Mouse (Mus musculus) retina, postnatal 1 day (tissue): ENCODE measurements around the gene Wbp1.

Experiments
- DNase-seq: peaks from one replicate; pipeline ENCODE4 v3.0.0-alpha.2; 2012

Wbp1 gene

DNA sequence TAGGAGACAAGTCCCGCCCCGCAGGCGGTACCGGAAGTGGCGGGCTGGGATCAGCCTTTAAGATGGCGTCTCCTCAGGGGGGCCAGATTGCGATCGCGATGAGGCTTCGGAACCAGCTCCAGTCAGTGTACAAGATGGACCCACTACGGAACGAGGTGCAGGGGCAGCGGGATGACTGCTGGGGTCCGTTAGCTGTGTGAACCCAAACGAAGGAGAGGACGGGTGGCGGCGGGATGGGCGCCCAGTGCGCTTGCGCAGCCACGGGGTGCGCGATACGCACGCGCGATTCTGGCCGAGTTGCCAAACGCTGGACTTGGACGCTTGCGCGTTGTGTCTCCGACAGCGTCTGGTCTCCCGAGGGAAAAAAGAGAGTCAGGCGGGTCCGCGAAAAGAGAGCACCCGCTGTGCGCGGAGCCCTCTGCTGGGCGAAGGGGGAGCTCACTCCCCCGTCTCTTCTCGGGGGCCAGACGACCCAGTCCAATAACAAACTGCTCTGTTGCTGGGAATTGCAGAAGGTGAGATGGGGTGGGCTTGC lies 43.0 kb downstream of the Wbp1 start:
- DNase-seq, result peak; percentile 98

DNA sequence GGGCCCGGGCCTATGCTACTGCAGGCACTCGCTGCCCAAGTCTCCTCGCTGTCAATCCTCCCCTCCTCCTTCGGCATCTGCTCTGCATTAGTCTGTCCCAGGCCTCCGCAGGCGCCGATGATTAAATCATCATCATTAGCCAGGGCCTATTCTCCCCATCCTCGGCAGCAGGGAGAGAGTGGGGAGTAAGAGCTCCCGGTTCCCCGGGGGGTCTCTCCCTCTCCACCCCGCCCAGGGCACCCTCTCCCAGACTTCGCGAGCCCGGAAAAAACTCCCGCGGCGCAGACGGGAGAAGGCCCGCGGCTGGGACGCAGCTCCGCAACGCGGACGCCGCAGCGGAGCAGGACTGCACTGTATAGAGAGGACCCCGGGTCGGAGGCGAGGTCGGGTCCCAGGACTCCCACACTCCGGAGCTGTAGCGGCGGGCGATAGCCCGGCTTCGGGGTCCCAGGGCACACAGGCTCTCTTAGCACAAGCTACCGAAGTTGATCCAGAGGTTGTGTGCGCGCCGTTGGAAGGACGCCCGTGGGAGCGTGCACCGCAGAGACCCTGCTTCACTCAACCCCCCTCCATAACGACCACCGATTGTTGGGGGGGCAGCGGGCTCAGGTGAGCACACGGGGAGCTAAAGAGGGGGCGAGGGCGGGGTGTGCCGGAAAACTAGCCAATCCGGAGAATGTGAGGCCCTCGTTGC lies 43.6 kb downstream of the Wbp1 start, which contains the start of gene Pcgf1:
TSS of gene Pcgf1 (plus strand) at position 240 of the 694 bp plus-strand sequence.
- DNase-seq, result peak; percentile 62

DNA sequence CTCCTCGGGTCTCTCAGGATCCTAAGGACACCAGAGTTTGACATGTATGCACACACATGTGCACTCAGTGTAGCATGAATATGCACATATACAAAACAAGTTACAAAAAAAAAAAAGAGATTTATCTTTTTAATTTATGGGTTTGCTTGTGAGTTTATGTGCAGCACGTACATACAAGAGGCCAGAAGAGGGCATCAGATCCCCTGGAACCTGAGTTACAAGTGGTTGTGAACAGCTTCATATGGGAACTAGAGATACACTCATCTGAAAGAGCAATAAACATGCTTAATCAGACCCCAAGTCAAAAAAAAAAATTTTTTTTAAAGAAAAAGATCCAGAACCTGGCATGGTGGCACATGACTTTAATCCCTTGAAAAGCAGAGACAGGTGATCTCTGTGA lies 46.4 kb downstream of the Wbp1 start:
- no peak for DNase-seq

- peak; percentile 45 for DNase-seq
Measured at GRCm38 (mm10) chr6:83071220-83071619, 50.1 kb downstream of the Wbp1 start.

DNA sequence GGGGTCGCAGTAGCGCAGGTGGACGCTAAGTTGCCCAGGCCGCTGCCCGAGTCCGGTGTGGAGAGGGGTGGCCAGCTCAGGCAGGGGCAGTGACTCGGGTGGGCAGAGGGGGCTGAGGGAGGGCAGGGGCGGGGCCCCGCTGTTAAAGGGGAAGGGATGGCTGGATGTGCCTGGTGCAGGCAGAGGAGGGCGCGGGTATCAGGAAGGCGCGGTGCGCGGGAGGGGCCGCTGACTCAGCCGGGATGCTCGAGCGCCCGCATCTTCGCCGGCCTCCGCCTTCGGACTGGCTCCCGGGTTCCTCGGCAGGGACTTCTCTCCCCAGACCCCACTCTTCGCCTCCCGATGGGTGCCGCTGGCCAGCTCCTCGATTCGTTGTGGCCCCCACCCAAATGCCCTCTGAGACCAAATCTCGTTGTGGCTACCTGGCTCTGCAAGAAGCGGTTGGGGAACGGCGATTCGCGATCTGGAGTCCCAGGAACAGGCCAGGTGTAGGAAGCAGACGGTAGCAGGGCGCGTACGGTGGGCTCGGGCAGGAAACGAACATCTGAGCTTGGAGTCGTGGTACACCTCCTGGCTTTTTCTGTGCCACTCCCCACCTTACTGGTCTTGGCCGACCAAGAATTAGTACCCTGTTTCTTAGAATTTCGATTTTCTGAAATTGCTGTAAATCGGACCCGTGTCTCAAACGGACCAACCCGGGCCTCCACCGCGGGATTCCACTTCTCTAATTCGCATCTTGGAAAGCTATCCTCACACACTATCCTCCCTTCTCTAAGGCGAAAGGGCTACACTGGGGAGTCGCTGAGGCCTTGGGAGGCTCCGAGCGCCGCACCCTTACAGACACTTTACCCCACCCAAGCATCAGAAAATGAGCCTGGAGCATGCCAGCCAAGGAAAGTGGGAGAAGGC lies 50.8 kb downstream of the Wbp1 start:
- peak; percentile 60 for DNase-seq

- no peak for DNase-seq
Measured at GRCm38 (mm10) chr6:83070247-83070310, 51.3 kb downstream of the Wbp1 start, which contains the start of gene Tlx2. Tlx2 (minus strand) TSS chr6:83070293.

DNA sequence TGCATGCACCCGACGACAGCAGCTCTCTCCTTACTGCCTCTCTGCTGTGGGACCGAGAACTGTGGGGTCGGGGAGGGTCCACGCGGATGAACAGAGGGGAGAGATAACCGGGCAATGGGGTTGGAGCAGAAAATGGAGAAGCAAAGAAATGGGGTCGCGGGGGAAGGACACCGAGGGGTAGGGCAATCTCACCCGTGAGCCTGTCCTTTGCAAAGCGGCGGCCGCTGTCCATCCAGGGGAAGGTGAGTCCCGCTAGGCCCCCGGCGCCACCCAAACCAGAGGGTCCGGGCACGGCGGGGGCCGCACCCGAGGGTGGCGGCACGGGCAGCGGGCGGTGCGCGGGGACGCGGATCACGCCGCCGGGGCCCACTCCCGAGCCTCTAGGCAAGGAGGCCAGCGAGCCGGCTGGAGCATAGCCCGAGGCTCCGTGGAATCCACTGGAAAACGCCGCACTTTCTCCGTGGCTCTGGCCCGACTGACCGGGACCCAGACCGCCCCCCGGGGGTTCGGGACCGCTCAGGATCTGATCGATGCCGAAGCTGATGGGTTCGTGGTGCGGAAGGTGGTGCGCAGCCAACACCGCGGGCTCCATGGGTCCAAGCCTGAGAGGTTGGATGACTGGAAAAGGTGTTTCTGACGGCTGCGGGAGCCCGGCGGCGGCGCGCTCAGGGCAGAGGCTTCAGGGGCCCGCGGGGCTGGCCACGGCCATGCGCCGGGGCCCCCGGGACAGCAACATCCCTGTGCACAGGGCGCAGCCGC lies 51.7 kb downstream of the Wbp1 start:
- no peak for DNase-seq
